In the genomic region with DNA sequence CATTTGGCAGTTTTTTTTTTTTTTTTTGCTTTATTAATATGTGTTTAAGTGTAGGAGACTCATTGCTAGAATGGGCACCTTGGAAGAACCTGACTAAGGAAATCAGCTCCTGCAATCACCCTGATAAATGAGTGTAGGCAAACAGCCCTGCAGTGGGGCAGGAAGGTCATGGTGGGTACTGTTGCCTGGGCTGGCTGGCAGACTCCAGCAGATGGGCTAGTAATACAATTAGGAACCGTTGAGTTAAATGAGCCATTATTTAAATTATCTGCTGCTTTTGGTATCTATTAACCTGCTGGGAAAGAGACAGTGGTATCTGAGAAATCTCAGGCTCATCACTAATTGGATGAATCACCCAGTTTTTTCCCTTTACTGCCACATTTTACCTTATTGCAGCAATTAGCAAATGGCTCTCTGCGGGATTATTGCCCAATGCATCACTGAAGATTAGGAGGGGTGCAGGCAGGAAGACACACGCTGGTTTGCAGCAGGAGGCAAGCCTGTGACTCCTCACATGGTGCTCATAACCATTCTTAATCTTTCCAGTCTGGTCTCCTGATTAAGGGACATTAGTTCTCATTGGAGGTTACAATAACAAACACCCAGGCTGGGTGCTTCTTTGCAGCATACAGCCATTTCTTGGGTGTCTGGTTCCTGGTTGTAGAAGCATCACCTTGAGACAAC, we compare ENCODE assay signal across 21 mouse cellular contexts. TPM values are rescaled to one million over a fixed set of nuclear protein-coding genes. Genes with fewer than 3 reads are reported as not detected.
A peak's percentile ranks its signal among the peaks of the same experiment; 100 is the strongest.
DNase-seq lines count a peak whose midpoint lies in the region; ATAC-seq and TF ChIP-seq lines count a peak whose summit lies in the region.
"Had no signal": no experiment of that assay in that cellular context is flagged by ENCODE, and none has a peak within 500 bp of the region (broad histone marks: within the 10 kb centered on the region; RNA-seq: fewer than 3 reads in every experiment).

No protein-coding gene starts in this region.

- H3K9ac ChIP-seq in kidney, postnatal 0 days (ENCODE audit: low read depth, low read length): no peak overlapping the region
- no peak overlapping the region for H3K9ac ChIP-seq in hindbrain, embryonic 14.5 days
- no peak overlapping the region for H3K9ac ChIP-seq in neural tube, embryonic 14.5 days (replicated peaks; ENCODE audit: low read depth, low read length)
- H3K9ac ChIP-seq: forebrain, postnatal 0 days; kidney, embryonic 15.5 days; limb, embryonic 13.5 days; liver, embryonic 13.5 days; lung, embryonic 14.5 days had no signal

- TF ChIP-seq CTCF in kidney, postnatal 0 days (IDR thresholded peaks at IDR 0.05; ENCODE audit: low read depth): no peak

- no peak overlapping the region for H3K4me2 ChIP-seq in kidney, postnatal 0 days (ENCODE audit: low read length)
- H3K4me2 ChIP-seq in hindbrain, embryonic 14.5 days (replicated peaks): no peak overlapping the region
- H3K4me2 ChIP-seq in neural tube, embryonic 14.5 days (ENCODE audit: low read depth, low read length): no peak overlapping the region
- H3K4me2 ChIP-seq: kidney, embryonic 15.5 days; limb, embryonic 13.5 days; liver, embryonic 13.5 days; lung, embryonic 14.5 days; midbrain, embryonic 11.5 days had no signal

- DNase-seq in adrenal gland, adult (ENCODE audit: inconsistent age in 2 of 2, low spot score in 1 of 2): peak; percentile 9 to 47
- no peak for DNase-seq in adrenal gland, postnatal 4 days (ENCODE audit: low spot score in 2 of 2)
- peak; percentile 1 for DNase-seq in kidney, postnatal 0 days (ENCODE audit: low spot score)
- no peak for DNase-seq in kidney, adult 8-10 months
- peak; percentile 30 for DNase-seq in hindbrain, embryonic 14.5 days (ENCODE audit: low spot score)
- no peak for DNase-seq in adipocyte (ENCODE audit: low spot score)
- no peak for DNase-seq in right cerebral cortex, adult 2 months (ENCODE audit: low spot score in 2 of 2)
- DNase-seq: adrenal gland, postnatal 10 days; cerebellum, adult 11-12 months; cerebellum, postnatal 25 days; forebrain, postnatal 0 days; liver, embryonic 13.5 days; thymus, adult 2 months had no signal

- H3K4me3 ChIP-seq in kidney, postnatal 0 days (replicated peaks; ENCODE audit: low read depth, low read length): no peak overlapping the region
- H3K4me3 ChIP-seq in hindbrain, embryonic 14.5 days (replicated peaks; ENCODE audit: low read length): no peak overlapping the region
- H3K4me3 ChIP-seq in neural tube, embryonic 14.5 days (ENCODE audit: low read depth, low read length): no peak overlapping the region
- H3K4me3 ChIP-seq: heart, embryonic 10.5 days; kidney, embryonic 15.5 days; limb, embryonic 13.5 days; liver, embryonic 13.5 days had no signal

- H3K4me1 ChIP-seq in kidney, postnatal 0 days (replicated peaks; ENCODE audit: insufficient read depth, low read length): no peaks in the 10 kb centered on the region
- H3K4me1 ChIP-seq in hindbrain, embryonic 14.5 days (replicated peaks; ENCODE audit: control insufficient read depth, insufficient read depth, low read length): peaks cover 9% of the 10 kb centered on the region; the same call in 1 of the 2 replicates
- no peaks in the 10 kb centered on the region for H3K4me1 ChIP-seq in neural tube, embryonic 14.5 days (ENCODE audit: control insufficient read depth, insufficient read depth, low read length)
- H3K4me1 ChIP-seq: liver, embryonic 13.5 days had no signal

- no peaks in the 10 kb centered on the region for H3K36me3 ChIP-seq in kidney, postnatal 0 days (ENCODE audit: insufficient read depth, low read length)
- H3K36me3 ChIP-seq in hindbrain, embryonic 14.5 days (replicated peaks; ENCODE audit: control insufficient read depth, insufficient read depth): no peaks in the 10 kb centered on the region
- no peaks in the 10 kb centered on the region for H3K36me3 ChIP-seq in neural tube, embryonic 14.5 days (ENCODE audit: control insufficient read depth, insufficient read depth, low read length)
- H3K36me3 ChIP-seq: G1E; heart, embryonic 10.5 days; kidney, embryonic 15.5 days; limb, embryonic 13.5 days; liver, embryonic 13.5 days had no signal

- no peaks in the 10 kb centered on the region for H3K27me3 ChIP-seq in kidney, postnatal 0 days (ENCODE audit: insufficient read depth, low read length)
- no peaks in the 10 kb centered on the region for H3K27me3 ChIP-seq in hindbrain, embryonic 14.5 days (ENCODE audit: control insufficient read depth, insufficient read depth, low read length)
- no peaks in the 10 kb centered on the region for H3K27me3 ChIP-seq in neural tube, embryonic 14.5 days (ENCODE audit: control insufficient read depth, insufficient read depth, low read length)
- H3K27me3 ChIP-seq: kidney, embryonic 15.5 days; limb, embryonic 13.5 days; liver, embryonic 13.5 days had no signal

- 14% methylated on average over 3 of the region's 3 CpGs for WGBS in kidney, postnatal 0 days
- 37% methylated on average over 3 of the region's 3 CpGs for WGBS in hindbrain, embryonic 14.5 days
- WGBS in neural tube, embryonic 14.5 days: 5% methylated on average over 3 of the region's 3 CpGs

- no peak overlapping the region for H3K27ac ChIP-seq in kidney, postnatal 0 days
- no peak overlapping the region for H3K27ac ChIP-seq in hindbrain, embryonic 14.5 days
- H3K27ac ChIP-seq in neural tube, embryonic 14.5 days (ENCODE audit: low read depth, low read length): no peak overlapping the region
- H3K27ac ChIP-seq: heart, embryonic 10.5 days; kidney, embryonic 15.5 days; limb, embryonic 13.5 days; liver, embryonic 13.5 days; macrophage had no signal

- ATAC-seq in kidney, postnatal 0 days (replicated peaks; ENCODE audit: low FRiP score, low read depth): no peak
- peak; percentile 70 for ATAC-seq in hindbrain, embryonic 14.5 days (ENCODE audit: low FRiP score)
- peak; percentile 78 for ATAC-seq in neural tube, embryonic 14.5 days (ENCODE audit: low read depth)
- ATAC-seq: forebrain, postnatal 0 days had no signal

- no peaks in the 10 kb centered on the region for H3K9me3 ChIP-seq in kidney, postnatal 0 days (replicated peaks; ENCODE audit: low read length)
- no peaks in the 10 kb centered on the region for H3K9me3 ChIP-seq in hindbrain, embryonic 14.5 days (ENCODE audit: control insufficient read depth, low read length)
- no peaks in the 10 kb centered on the region for H3K9me3 ChIP-seq in neural tube, embryonic 14.5 days (ENCODE audit: control insufficient read depth, low read length)
- H3K9me3 ChIP-seq: G1E; heart, embryonic 10.5 days; kidney, embryonic 15.5 days; limb, embryonic 13.5 days; liver, embryonic 13.5 days had no signal

RNA-seq across cellular contexts. Expression of gene Bace2, which starts 35.3 kb away (rescaled TPM):
- 10 to 100 TPM; 17.2 to 18.3 TPM for total RNA-seq in adrenal gland, postnatal 4 days (2021)
- polyA plus RNA-seq in kidney, postnatal 0 days (2015; fragmentation: Nextera tagmentation; extraction: Ambion mirVana): 8.2 and 11.2 TPM in 2 replicates
- 6.4 and 8.7 TPM in 2 replicates for polyA plus RNA-seq in hindbrain, embryonic 14.5 days (2014; fragmentation: Nextera tagmentation; extraction: Ambion mirVana)
- 6.8 and 7.2 TPM in 2 replicates for polyA plus RNA-seq in neural tube, embryonic 14.5 days (2014; fragmentation: Nextera tagmentation; extraction: Ambion mirVana)
- polyA plus RNA-seq: G1E, macrophage had no signal

Comparison
In these comparisons a context has a peak if more than half of its experiments do, and no peak if none do; other contexts are left out.
1. DNase-seq: peak in adrenal gland, adult (2 of 2), kidney, postnatal 0 days (single experiment) and hindbrain, embryonic 14.5 days (single experiment); none in adrenal gland, postnatal 4 days (0 of 2), kidney, adult 8-10 months (0 of 2), adipocyte (single experiment) and right cerebral cortex, adult 2 months (0 of 2).